Mouse (Mus musculus) E14TG2a.4 (cell line): ENCODE measurements around the gene Lcor.

Experiments
- H3K27me3 ChIP-seq: 2 replicates; pipeline ENCODE4 v1.6.1; 2014; ENCODE audit warnings: low read length, control low read depth; ENCODE audit not compliant: insufficient read depth
- H3K36me3 ChIP-seq: 2 replicates; pipeline ENCODE4 v1.6.1; 2014; ENCODE audit warnings: low read length, control low read depth; ENCODE audit not compliant: insufficient read depth
- H3K4me1 ChIP-seq: replicated peaks from 2 replicates; pipeline ENCODE4 v1.6.1; 2014; ENCODE audit warnings: low read depth, low read length, control low read depth
- H3K4me3 ChIP-seq: replicated peaks from 2 replicates; pipeline ENCODE4 v1.5.1; 2014; ENCODE audit warnings: mild to moderate bottlenecking, low read length
- H3K9me3 ChIP-seq: 2 replicates; pipeline ENCODE4 v1.6.1; 2014; ENCODE audit warnings: low read length, control low read depth
- CTCF ChIP-seq: conservative IDR thresholded peaks from 2 replicates; pipeline ENCODE4 v1.5.1; 2014; ENCODE audit warnings: low read length
- NANOG ChIP-seq: IDR thresholded peaks from 2 replicates; pipeline ENCODE4 v1.6.1; 2014; ENCODE audit warnings: borderline replicate concordance, low read length, mixed read lengths
- POU5F1 ChIP-seq: IDR thresholded peaks from 2 replicates; pipeline ENCODE4 v1.6.1; 2014; ENCODE audit warnings: low read length, borderline replicate concordance

Gene Lcor

DNA sequence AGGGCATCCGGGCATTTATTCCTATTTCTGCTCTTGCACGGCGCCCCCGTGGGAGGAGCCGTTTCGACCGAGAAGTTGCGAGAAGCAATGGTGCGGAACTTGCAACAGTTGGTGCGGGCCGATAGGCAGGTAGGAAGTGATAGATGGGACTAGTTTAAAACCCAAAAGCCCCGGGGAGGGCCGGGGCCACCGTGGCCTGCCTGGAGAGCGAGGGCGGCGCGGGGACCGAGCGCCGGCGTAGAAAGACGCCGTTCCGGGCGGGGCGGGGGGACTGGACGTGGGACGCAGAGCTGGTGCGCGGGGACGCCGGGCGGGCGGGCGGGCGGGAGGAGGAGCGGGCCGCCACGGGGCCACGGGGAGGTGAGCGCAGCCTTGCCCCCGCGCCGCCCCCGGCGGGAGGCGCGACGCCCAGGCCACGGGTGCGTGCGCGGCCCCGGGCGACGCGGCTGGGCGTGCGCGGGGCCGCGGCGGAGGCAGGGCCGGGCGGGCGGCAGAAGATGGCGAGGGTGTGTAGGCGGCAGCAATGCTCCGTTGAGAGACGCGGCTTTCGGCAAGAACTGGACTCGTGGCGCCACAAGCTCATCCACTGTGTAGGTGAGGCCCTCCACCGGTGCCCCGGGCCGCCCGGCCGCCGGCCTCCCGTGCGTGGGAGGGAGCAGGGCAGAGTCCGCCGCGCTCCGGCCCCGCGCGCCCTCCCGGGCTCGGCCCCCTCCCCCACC lies at the start of gene Lcor:
Gene Lcor, plus strand, starts transcription at position 448 of the 719 bp plus-strand sequence.
- Histone ChIP-seq H3K4me3 (peak within 1 kb of the TSS; percentile 86), H3K4me1 (peaks cover 61% of the 10 kb centered on the region), H3K9me3 (no peaks in the 10 kb centered on the region), H3K36me3 (peaks cover 3% of the 10 kb centered on the region; the same call in 1 of the 2 replicates), H3K27me3 (no peaks in the 10 kb centered on the region)
- no peak for TF ChIP-seq NANOG
- TF ChIP-seq CTCF = no peak
- no peak for TF ChIP-seq POU5F1

DNA sequence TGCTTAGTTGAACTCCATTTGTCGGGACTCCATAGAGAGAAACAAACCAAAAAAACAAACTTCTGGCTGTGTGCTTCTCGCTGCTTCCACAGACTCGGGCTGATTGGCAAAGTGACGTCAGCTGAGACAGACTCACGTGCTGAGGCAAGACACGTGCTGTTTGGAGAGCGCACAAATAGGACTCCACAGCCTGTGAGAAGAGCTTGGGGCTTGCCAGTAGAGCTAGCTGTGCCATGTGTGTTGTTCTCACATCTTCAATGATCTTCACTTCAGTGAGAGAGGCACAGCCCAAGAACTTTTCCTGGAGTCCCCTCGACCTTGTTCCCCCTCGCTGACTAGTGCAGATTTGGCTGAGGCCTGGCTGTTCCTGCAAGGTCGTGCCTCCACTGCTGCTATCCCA lies 47.1 kb upstream of the Lcor start:
- Histone ChIP-seq H3K9me3 (no peaks in the 10 kb centered on the region), H3K4me1 (peaks cover 8% of the 10 kb centered on the region), H3K27me3 (peaks cover 48% of the 10 kb centered on the region), H3K4me3 (no peak overlapping the region), H3K36me3 (no peaks in the 10 kb centered on the region)
- TF ChIP-seq CTCF (no peak), POU5F1 (no peak), NANOG (no peak)

DNA sequence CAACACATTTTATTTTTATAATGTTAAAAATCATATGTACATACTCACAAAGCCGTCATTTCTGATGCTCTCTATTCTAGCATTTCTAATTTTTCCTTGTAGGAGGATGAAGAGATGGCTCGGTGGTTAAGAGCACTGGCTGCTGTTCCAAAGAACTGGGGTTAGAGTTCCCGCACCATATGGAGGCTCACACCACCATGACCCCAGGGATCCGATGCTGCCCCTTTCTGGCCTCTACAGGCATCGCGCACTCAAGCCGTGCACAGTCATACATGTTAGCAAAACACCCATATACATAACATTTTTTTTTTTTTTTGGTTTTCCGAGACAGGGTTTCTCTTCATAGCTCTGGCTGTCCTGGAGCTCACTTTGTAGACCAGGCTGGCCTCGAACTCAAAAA lies 46.0 kb upstream of the Lcor start:
- H3K4me3 ChIP-seq = no peak overlapping the region
- H3K4me1 ChIP-seq = peaks cover 18% of the 10 kb centered on the region
- no peaks in the 10 kb centered on the region for H3K36me3 ChIP-seq
- TF ChIP-seq CTCF = no peak
- TF ChIP-seq NANOG = no peak
- no peak for TF ChIP-seq POU5F1
- H3K27me3 ChIP-seq = peaks cover 56% of the 10 kb centered on the region
- H3K9me3 ChIP-seq = no peaks in the 10 kb centered on the region

DNA sequence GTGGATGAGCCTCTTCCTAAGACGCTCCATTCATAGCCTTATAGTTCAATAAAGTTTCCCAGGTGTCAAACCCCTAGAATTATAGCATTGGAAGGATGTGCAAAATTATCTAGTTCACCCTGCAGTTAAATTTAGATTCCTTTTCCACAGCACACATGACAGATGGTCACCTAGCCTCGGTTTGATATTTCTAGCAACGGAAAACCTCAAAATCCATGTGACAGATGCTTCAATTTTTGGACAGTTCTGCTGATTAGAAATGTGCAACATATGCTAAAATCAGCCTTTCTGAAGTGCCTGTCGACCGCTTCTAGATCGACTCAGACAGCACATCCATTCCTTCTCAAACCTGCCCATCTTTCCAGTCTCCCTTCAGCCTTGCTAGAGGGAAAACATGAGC lies 43.5 kb upstream of the Lcor start:
- TF ChIP-seq CTCF (no peak), NANOG (no peak), POU5F1 (no peak)
- Histone ChIP-seq H3K36me3 (no peaks in the 10 kb centered on the region), H3K9me3 (no peaks in the 10 kb centered on the region), H3K4me3 (no peak overlapping the region), H3K4me1 (peaks cover 30% of the 10 kb centered on the region), H3K27me3 (peaks cover 66% of the 10 kb centered on the region)

DNA sequence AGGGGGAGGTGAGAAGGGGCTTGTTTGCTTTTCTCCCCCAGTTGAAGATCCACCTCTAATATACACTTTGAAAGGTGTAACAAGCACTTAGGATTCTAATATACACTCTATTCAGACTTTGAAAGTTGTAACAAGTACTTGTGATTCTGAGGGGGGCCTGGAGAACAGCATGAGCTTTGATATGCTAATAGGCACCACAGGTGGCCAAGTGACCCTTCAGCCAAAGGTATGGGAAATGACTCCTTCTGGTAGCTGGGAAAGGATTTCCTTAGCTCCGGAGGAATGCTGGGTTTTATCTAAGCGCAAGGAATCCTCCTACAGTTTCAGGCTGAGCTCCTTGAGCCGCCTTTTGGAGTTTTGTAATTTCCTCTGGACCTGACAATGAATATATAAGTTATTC lies 41.0 kb upstream of the Lcor start:
- H3K9me3 ChIP-seq = no peaks in the 10 kb centered on the region
- no peaks in the 10 kb centered on the region for H3K36me3 ChIP-seq
- peaks cover 45% of the 10 kb centered on the region for H3K4me1 ChIP-seq
- H3K4me3 ChIP-seq = no peak overlapping the region
- peak; percentile 95 for TF ChIP-seq NANOG
- TF ChIP-seq POU5F1 = peak; percentile 79; the same call in 1 of the 2 replicates
- TF ChIP-seq CTCF = no peak
- H3K27me3 ChIP-seq = peaks cover 56% of the 10 kb centered on the region

DNA sequence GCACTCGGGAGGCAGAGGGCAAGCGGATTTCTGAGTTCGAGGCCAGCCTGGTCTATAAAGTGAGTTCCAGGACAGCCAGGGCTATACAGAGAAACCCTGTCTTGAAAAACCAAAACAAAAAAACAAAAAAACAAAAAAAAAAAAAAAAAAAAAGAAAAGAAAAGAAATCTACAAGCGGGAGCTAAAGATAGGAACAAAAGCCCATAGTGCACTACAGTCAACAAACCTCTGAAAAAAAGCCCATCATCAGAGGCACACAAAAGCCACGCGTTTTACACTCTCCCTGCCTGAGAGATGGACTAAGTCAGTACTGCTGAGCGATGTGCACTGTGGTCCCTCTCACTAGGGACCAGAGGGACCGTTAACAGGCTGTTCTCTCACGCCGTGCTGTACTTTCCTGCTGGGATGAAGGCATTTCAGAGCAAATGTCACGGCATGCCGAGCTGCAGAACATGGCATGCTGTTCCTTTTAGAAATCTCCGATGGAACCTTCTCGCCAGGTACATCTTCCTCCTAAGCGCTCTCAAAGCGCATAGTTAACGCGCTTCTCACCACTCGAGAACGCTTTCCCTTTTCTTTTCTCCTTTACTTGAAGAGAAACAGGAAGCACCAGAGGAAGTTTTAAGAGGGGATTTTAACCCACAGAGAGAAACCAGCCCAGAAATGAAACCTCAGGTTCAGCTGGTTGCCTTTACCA lies 40.4 kb upstream of the Lcor start:
- Histone ChIP-seq H3K9me3 (no peaks in the 10 kb centered on the region), H3K4me1 (peaks cover 49% of the 10 kb centered on the region), H3K4me3 (peak overlapping the region; percentile 35; the same call in 1 of the 2 replicates), H3K36me3 (no peaks in the 10 kb centered on the region), H3K27me3 (peaks cover 49% of the 10 kb centered on the region)
- no peak for TF ChIP-seq POU5F1

DNA sequence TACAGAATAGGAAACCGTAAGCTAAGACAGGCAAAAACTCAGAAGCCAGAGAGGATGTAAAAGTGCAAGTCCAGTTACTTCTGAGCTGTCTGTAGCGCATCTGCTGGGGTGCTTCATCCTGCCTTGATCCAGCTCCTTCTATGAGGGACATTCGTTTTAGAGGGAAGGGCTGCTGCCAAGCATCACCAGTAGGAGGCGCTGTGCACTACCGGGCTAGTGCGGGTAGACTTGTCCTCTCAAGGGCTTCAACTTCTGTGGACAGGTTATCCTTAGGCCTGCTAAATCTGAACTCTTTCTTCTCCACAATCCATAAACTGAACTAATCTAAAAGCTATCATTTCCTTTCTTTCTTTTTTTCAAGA lies 39.8 kb upstream of the Lcor start:
- no peak for TF ChIP-seq NANOG
- TF ChIP-seq CTCF = peak; percentile 99
- H3K27me3 ChIP-seq = peaks cover 44% of the 10 kb centered on the region
- peaks cover 54% of the 10 kb centered on the region for H3K4me1 ChIP-seq
- H3K4me3 ChIP-seq = peak overlapping the region; percentile 35; the same call in 1 of the 2 replicates
- H3K9me3 ChIP-seq = no peaks in the 10 kb centered on the region
- no peaks in the 10 kb centered on the region for H3K36me3 ChIP-seq

DNA sequence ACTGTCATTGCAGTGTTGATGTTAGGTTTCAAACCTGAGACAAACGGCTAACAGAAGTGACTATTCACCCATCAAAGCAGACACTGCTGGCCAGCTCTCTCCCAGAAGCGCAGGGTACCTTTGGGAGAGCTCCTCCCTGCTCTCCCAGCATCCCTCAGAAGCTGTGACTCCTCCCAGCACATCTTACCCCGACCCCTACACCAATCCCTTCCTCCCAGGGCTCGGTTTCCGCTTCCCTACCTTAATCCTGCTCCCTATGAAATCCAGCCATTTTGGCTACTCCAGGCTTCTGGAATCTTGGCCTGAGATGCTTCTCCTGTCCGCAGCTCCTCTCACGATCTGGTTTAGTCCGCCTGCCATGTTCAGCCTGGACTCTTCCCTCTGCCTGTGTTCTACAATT lies 37.9 kb upstream of the Lcor start:
- peaks cover 69% of the 10 kb centered on the region for H3K4me1 ChIP-seq
- H3K27me3 ChIP-seq = peaks cover 25% of the 10 kb centered on the region
- no peaks in the 10 kb centered on the region for H3K36me3 ChIP-seq
- peak overlapping the region; percentile 76 for H3K4me3 ChIP-seq
- H3K9me3 ChIP-seq = no peaks in the 10 kb centered on the region
- TF ChIP-seq NANOG = no peak
- no peak for TF ChIP-seq POU5F1
- no peak for TF ChIP-seq CTCF
